Mouse (Mus musculus) embryonic facial prominence, embryonic 11.5 days (tissue): ENCODE measurements around the gene Try10. TPM values are rescaled to one million over a fixed set of nuclear protein-coding genes. Genes with fewer than 3 reads are reported as not detected.
"Not testable (repeated sequence)": the region's sequence is repeated elsewhere in the genome, so short reads cannot be mapped to it uniquely, and the experiment has no call there.

Experiments used
- ATAC-seq: fragments of 200-750 bp; cut with Nextera tagmentation; replicated peaks from 2 replicates; pipeline ENCODE4 v1.8.0; 2017; ENCODE audit warnings: low read depth; ENCODE audit not compliant: insufficient number of reproducible peaks, low FRiP score, low TSS enrichment
- DNase-seq: peaks from one replicate; pipeline ENCODE4 v3.0.0-alpha.2; 2015; ENCODE audit warnings: low spot score
- H3K27ac ChIP-seq: fragments of 300-500 bp; sonication (generic); replicated peaks from 2 replicates; pipeline ENCODE4 v1.5.1; 2014; ENCODE audit warnings: mild to moderate bottlenecking, low read depth, low read length, control low read depth
- H3K27me3 ChIP-seq: fragments of 300-500 bp; sonication (generic); 2 replicates; pipeline ENCODE4 v1.6.1; 2014; ENCODE audit warnings: mild to moderate bottlenecking, low read length, moderate library complexity, mixed read lengths; ENCODE audit not compliant: control insufficient read depth, insufficient read depth
- H3K36me3 ChIP-seq: fragments of 300-500 bp; sonication (generic); replicated peaks from 2 replicates; pipeline ENCODE4 v1.6.1; 2014; ENCODE audit warnings: low read depth, mild to moderate bottlenecking, low read length, moderate library complexity, mixed read lengths; ENCODE audit not compliant: control insufficient read depth, insufficient read depth
- H3K4me1 ChIP-seq: fragments of 300-500 bp; sonication (generic); 2 replicates; pipeline ENCODE4 v1.6.1; 2014; ENCODE audit warnings: low read length, mixed read lengths; ENCODE audit not compliant: control insufficient read depth, insufficient read depth
- H3K4me2 ChIP-seq: fragments of 300-500 bp; sonication (generic); 2 replicates; pipeline ENCODE4 v1.6.1; 2014; ENCODE audit warnings: low read depth, mild to moderate bottlenecking, control low read depth, low read length, moderate library complexity
- H3K4me3 ChIP-seq: fragments of 300-500 bp; sonication (generic); 2 replicates; pipeline ENCODE4 v1.5.1; 2014; ENCODE audit warnings: low read depth, low read length, control low read depth
- H3K9ac ChIP-seq: fragments of 300-500 bp; sonication (generic); replicated peaks from 2 replicates; pipeline ENCODE4 v1.6.1; 2014; ENCODE audit warnings: mild to moderate bottlenecking, control low read depth, low read length
- H3K9me3 ChIP-seq: fragments of 300-500 bp; sonication (generic); replicated peaks from 2 replicates; pipeline ENCODE4 v1.6.1; 2016; ENCODE audit warnings: mild to moderate bottlenecking, low read length, inconsistent platforms, mixed read lengths; ENCODE audit not compliant: control insufficient read depth
- WGBS: fragments of 180-500 bp; shearing (Covaris S2); extraction: QIAGEN DNeasy Blood & Tissue Kit; methylation state at CpG from one replicate; pipeline ENCODE4 v1.1.7; 2014; 5-methylcytosine and 5-hydroxymethylcytosine counted together
- polyA plus RNA-seq: library from polyadenylated mRNA; unstranded; fragments of >200 nt; fragmentation: Nextera tagmentation; extraction: Ambion mirVana; gene quantifications from 2 replicates; pipeline ENCODE4 v1.2.1, GENCODE M21; 2014

The Try10 gene
- not detected in 2 replicates for polyA plus RNA-seq

DNA sequence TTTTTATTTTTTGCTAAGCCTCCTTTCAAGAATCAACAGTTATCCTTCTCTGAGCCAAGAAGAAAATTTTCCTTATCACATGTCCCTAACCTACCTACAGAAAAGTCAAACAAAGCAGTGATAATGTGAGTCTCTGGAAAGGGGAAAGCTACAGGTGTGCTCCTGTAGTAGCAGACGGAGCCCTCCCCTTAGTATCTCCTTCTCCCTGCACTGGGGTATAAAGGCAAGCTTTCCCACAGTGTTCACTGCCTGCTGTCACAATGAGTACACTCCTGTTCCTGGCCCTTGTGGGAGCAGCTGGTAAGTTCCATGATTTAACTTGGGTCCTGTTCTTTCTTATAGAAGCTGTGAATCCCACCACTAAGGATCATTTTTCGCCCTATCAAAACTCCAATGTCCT is at the start of gene Try10:
Try10 (plus strand) TSS at position 174 of the 400 bp plus-strand sequence.
- no peak within 1 kb of the TSS for H3K27ac ChIP-seq
- ATAC-seq, result no peak
- no peak within 1 kb of the TSS for H3K4me3 ChIP-seq
- no peaks in the 10 kb centered on the region for H3K36me3 ChIP-seq
- H3K9me3 ChIP-seq, result no peaks in the 10 kb centered on the region
- no peaks in the 10 kb centered on the region for H3K4me1 ChIP-seq
- no peak for DNase-seq
- WGBS, result 85% methylated on average over 2 of the region's 2 CpGs
- H3K27me3 ChIP-seq, result no peaks in the 10 kb centered on the region
- no peak within 1 kb of the TSS for H3K4me2 ChIP-seq
- H3K9ac ChIP-seq, result no peak within 1 kb of the TSS

DNA sequence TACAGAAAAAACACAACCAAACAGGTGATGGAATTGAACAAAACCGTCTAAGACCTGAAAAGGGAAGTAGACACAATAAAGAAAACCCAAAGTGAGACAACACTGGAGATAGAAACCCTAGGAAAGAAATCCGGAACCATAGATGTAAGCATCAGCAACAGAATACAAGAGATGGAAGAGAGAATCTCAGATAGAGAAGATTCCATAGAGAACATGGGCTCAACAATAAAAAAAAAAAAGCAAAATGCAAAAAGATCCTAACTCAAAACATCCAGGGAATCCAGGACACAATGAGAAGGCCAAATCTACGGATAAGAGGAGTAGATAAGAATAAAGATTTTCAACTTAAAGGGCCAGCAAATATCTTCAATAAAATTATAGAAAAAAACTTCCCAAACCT is 37.2 kb upstream of the Try10 start, which contains the start of gene Try5:
Try5 (minus strand) TSS at position 101 of the 400 bp plus-strand sequence.
- not testable (repeated sequence) for H3K27ac ChIP-seq, H3K4me3 ChIP-seq, DNase-seq, H3K4me1 ChIP-seq, H3K9ac ChIP-seq, H3K4me2 ChIP-seq, H3K27me3 ChIP-seq, ATAC-seq, H3K36me3 ChIP-seq, H3K9me3 ChIP-seq
- WGBS, result 72% methylated on average over 3 of the region's 3 CpGs

DNA sequence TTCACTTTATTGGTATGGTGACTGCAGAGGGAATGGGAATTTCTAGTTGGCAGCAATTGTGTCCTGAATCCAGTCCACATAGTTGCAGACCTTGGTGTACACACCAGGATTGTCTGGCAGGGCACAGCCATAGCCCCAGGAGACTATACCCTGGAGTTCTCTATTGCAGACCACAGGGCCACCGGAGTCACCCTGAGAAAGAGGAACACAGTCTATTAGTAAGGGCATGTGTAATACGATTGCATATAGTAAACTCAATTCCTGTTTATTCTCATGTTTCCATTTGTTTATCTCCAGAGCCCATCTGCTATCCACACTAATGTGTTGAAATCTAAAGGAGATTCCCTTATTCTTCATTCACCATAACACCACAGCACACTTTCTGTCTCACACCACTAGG is 19.9 kb downstream of the Try10 start:
- H3K27me3 ChIP-seq, H3K4me2 ChIP-seq, H3K9me3 ChIP-seq, DNase-seq, H3K27ac ChIP-seq, H3K9ac ChIP-seq, H3K4me3 ChIP-seq, H3K4me1 ChIP-seq, H3K36me3 ChIP-seq, ATAC-seq: not testable (repeated sequence)
- WGBS, result 83% methylated on average over 1 of the region's 2 CpGs

DNA sequence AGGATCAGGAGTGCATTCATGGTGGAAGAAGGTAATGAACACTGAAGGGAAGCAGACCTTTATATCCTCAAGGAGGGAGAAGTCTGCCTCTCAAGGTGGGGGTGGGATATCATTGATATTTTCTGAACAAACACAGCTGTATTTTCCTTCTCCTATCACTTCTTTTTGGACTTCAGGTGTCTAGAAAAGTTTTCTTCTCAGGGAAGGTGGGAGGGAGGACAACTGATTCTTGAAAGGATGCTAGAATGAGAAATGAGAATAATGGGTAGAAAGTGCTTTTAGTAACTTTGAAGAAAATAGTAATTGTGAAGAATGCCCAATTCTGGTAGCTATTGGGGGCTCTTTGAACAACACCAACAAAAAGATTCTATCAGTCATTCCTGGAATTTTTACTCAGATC is 23.7 kb downstream of the Try10 start, which contains the start of gene Prss3:
Prss3 (minus strand) TSS at position 101 of the 400 bp plus-strand sequence.
- not testable (repeated sequence) for DNase-seq, H3K9ac ChIP-seq, H3K4me1 ChIP-seq, H3K27ac ChIP-seq, H3K36me3 ChIP-seq, H3K27me3 ChIP-seq, ATAC-seq, H3K9me3 ChIP-seq, H3K4me2 ChIP-seq, H3K4me3 ChIP-seq

DNA sequence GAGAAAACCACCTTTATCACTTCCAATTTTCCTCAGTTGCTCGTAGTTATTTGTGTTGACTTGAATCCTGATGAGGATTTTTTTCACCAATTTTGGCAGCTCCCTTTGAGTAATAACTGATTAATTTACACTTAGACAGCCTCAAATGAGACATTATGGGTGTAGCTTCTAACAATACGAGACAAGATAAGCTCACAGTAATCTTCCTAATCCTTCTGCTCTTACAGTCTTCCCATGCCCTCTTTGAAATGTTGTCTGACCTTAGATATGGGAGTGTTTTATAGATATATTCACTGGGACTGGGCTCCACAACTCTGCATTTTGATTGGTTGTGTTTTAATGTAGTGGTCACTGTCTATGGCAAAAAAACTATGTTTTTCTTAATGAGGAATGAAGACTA is 32.9 kb downstream of the Try10 start:
- WGBS, result 83% methylated on average over 2 of the region's 2 CpGs
- Histone ChIP-seq H3K27ac (no peak overlapping the region), H3K4me2 (no peak overlapping the region), H3K27me3 (no peaks in the 10 kb centered on the region), H3K4me1 (no peaks in the 10 kb centered on the region), H3K36me3 (no peaks in the 10 kb centered on the region), H3K9ac (no peak overlapping the region), H3K4me3 (no peak overlapping the region), H3K9me3 (no peaks in the 10 kb centered on the region)
- ATAC-seq, result no peak
- DNase-seq, result no peak

DNA sequence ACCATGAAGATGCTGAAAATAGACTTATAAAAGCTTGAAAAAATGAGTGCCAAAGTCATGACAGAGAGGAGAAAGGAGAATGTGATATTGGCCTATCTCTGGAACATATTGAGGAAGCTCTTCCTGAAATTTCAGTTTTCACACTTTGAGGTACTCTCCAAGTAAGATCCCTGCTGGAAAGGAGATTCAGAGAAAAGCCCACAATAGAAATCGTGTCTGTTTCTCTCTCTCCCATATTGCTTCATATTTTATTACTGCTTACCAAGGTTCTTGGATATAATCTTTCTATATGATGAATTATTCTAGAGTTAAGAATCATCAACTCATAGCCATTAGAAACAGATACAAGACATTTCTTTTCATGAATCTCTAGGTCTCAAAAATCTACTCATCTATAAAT is 37.7 kb downstream of the Try10 start:
- not testable (repeated sequence) for H3K4me3 ChIP-seq, DNase-seq, H3K9me3 ChIP-seq, H3K27ac ChIP-seq, ATAC-seq, H3K4me1 ChIP-seq, H3K27me3 ChIP-seq, H3K9ac ChIP-seq, H3K4me2 ChIP-seq, H3K36me3 ChIP-seq
- 66% methylated on average over 1 of the region's 1 CpGs for WGBS

DNA sequence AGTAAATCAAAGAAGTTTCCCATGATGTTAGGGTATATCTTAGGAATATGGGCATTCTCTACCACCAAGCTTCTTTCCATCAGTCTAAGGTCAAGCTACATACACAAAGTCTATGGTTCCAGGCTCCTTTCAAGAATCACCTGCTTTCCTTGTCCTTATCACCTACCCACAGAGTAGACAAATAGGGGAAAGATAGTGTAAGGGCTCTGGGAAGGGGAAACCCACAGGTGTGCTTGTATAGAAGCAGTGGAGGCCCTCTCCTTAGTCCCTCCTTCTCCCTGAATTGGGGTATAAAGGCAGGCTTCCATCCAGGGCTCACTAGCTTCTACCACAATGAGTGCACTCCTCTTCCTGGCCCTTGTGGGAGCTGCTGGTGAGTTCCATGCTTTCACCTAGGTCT is 38.2 kb downstream of the Try10 start, which contains the start of gene Gm5771:
Gm5771 (plus strand) TSS at position 301 of the 400 bp plus-strand sequence.
- not testable (repeated sequence) for DNase-seq, H3K4me2 ChIP-seq, H3K4me1 ChIP-seq, H3K27me3 ChIP-seq, H3K27ac ChIP-seq, H3K9me3 ChIP-seq, H3K9ac ChIP-seq, H3K4me3 ChIP-seq, H3K36me3 ChIP-seq, ATAC-seq
